ENCODE assay signal across 34 mouse cellular contexts in the genomic region with DNA sequence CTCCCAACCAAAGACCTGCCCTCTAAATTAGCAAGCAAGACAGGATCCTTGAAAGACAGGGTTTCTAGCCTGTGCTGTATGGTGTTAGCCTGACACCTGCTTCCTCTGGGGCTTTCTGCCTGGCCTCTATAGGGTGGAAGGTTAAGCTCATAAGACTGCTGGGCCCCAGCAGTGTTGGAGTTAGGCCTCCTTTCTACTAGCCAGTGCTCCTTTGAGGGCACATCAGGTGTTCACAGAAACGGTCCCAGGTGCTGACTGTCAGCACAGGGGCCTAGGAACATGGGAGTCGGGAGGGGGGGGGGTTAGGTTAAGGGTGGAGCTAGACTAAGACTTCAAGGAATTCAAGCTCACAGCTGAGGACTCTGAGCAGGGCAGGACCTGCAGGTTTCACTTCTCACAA. TPM values are rescaled to one million over a fixed set of nuclear protein-coding genes. Genes with fewer than 3 reads are reported as not detected.
A peak's percentile ranks its signal among the peaks of the same experiment; 100 is the strongest.
DNase-seq lines count a peak whose midpoint lies in the region; ATAC-seq and TF ChIP-seq lines count a peak whose summit lies in the region.
"Had no signal": no experiment of that assay in that cellular context is flagged by ENCODE, and none has a peak within 500 bp of the region (broad histone marks: within the 10 kb centered on the region; RNA-seq: fewer than 3 reads in every experiment).

No protein-coding gene starts in this region.

- peak overlapping the region; percentile 96 for H3K27ac ChIP-seq in thymus, adult 2 months (ENCODE audit: control insufficient read depth, insufficient read depth, low read length)
- no peak overlapping the region for H3K27ac ChIP-seq in forebrain, embryonic 14.5 days (ENCODE audit: low read depth, low read length)
- H3K27ac ChIP-seq: embryonic facial prominence, embryonic 12.5 days; forebrain, embryonic 10.5 days; heart, embryonic 10.5 days; heart, embryonic 15.5 days; hindbrain, embryonic 14.5 days; limb, embryonic 10.5 days; limb, embryonic 15.5 days; liver, embryonic 13.5 days; neural tube, embryonic 12.5 days had no signal

- 2% methylated on average over 2 of the region's 2 CpGs for WGBS in thymus, adult 2 months
- 76% methylated on average over 2 of the region's 2 CpGs for WGBS in forebrain, embryonic 14.5 days

- no peaks in the 10 kb centered on the region for H3K27me3 ChIP-seq in thymus, adult 2 months (ENCODE audit: control insufficient read depth, insufficient read depth, low read length)
- no peaks in the 10 kb centered on the region for H3K27me3 ChIP-seq in forebrain, embryonic 14.5 days (replicated peaks; ENCODE audit: control insufficient read depth, insufficient read depth, low read length)
- H3K27me3 ChIP-seq: embryonic facial prominence, embryonic 12.5 days; heart, embryonic 15.5 days; limb, embryonic 15.5 days; liver, embryonic 13.5 days; neural tube, embryonic 12.5 days had no signal

- no peak overlapping the region for H3K4me2 ChIP-seq in forebrain, embryonic 14.5 days (ENCODE audit: low read length)
- H3K4me2 ChIP-seq: embryonic facial prominence, embryonic 12.5 days; heart, embryonic 15.5 days; hindbrain, embryonic 14.5 days; limb, embryonic 15.5 days; liver, embryonic 13.5 days; midbrain, embryonic 11.5 days; neural tube, embryonic 12.5 days had no signal

- H3K36me3 ChIP-seq in thymus, adult 2 months (ENCODE audit: control insufficient read depth, insufficient read depth, low read length) = no peaks in the 10 kb centered on the region; the same call in 1 of the 2 replicates
- H3K36me3 ChIP-seq in forebrain, embryonic 14.5 days (ENCODE audit: control insufficient read depth, insufficient read depth, low read length) = no peaks in the 10 kb centered on the region
- H3K36me3 ChIP-seq: embryonic facial prominence, embryonic 12.5 days; forebrain, embryonic 10.5 days; G1E; heart, embryonic 10.5 days; heart, embryonic 15.5 days; limb, embryonic 10.5 days; limb, embryonic 15.5 days; liver, embryonic 13.5 days; neural tube, embryonic 12.5 days had no signal

- H3K9ac ChIP-seq in forebrain, embryonic 14.5 days (ENCODE audit: low read length) = no peak overlapping the region
- H3K9ac ChIP-seq: embryonic facial prominence, embryonic 12.5 days; forebrain, postnatal 0 days; heart, embryonic 15.5 days; hindbrain, embryonic 14.5 days; limb, embryonic 15.5 days; liver, embryonic 13.5 days; neural tube, embryonic 12.5 days had no signal

- peaks cover 58% of the 10 kb centered on the region for H3K4me1 ChIP-seq in thymus, adult 2 months (replicated peaks; ENCODE audit: control insufficient read depth, insufficient read depth, low read length)
- H3K4me1 ChIP-seq in forebrain, embryonic 14.5 days (ENCODE audit: control insufficient read depth, insufficient read depth, low read length) = peaks cover 8% of the 10 kb centered on the region
- H3K4me1 ChIP-seq: embryonic facial prominence, embryonic 12.5 days; neural tube, embryonic 12.5 days had no signal

- H3K9me3 ChIP-seq in forebrain, embryonic 14.5 days (replicated peaks; ENCODE audit: control insufficient read depth, low read length) = no peaks in the 10 kb centered on the region
- H3K9me3 ChIP-seq: embryonic facial prominence, embryonic 12.5 days; forebrain, embryonic 10.5 days; G1E; heart, embryonic 10.5 days; heart, embryonic 15.5 days; limb, embryonic 10.5 days; limb, embryonic 15.5 days; liver, embryonic 13.5 days; neural tube, embryonic 12.5 days had no signal

- no peak for TF ChIP-seq POLR2A in thymus, adult 2 months (IDR thresholded peaks at IDR 0.05; ENCODE audit: control insufficient read depth, extremely low read depth, insufficient read depth, low read length, poor library complexity)

- TF ChIP-seq CTCF in thymus, adult 2 months (IDR thresholded peaks at IDR 0.05; ENCODE audit: borderline replicate concordance, control insufficient read depth, extremely low read depth, insufficient read depth, low read length, poor library complexity) = no peak

- peak; percentile 8; the same call in 1 of the 2 replicates for ATAC-seq in granulocyte monocyte progenitor cell, adult 5-6 weeks (replicated peaks; ENCODE audit: poor library complexity, severe bottlenecking)
- ATAC-seq in megakaryocyte progenitor cell, adult 5-6 weeks (replicated peaks; ENCODE audit: poor library complexity) = 0 out of 2 replicates have a peak, but pooled peaks have one; percentile 12
- ATAC-seq in CD4-positive, CD25-positive, alpha-beta regulatory T cell, adult 4 months = no peak
- no peak for ATAC-seq in forebrain, embryonic 14.5 days
- ATAC-seq: forebrain, postnatal 0 days; midbrain, embryonic 16.5 days had no signal

- DNase-seq in thymus, adult 2 months = no peak
- no peak for DNase-seq in thymus, postnatal 25 days
- DNase-seq in layer of hippocampus, postnatal 14 days (ENCODE audit: low spot score in 2 of 2) = no peak
- DNase-seq in forebrain, embryonic 14.5 days (ENCODE audit: low spot score) = no peak
- DNase-seq: adrenal gland, postnatal 10 days; B cell, adult 2 months; cerebellum, adult 11 months; cerebellum, adult 9-10 months; cerebellum, postnatal 36 days; embryo, embryonic 11 days; forebrain, postnatal 0 days; heart, postnatal 4 days; kidney, adult 2 months; kidney, postnatal 36 days; layer of hippocampus, postnatal 36 days; liver, embryonic 13.5 days; lung, adult 18-20 months; lung, postnatal 10 days; right cerebral cortex, adult 18-20 months had no signal

- H3K4me3 ChIP-seq in thymus, adult 2 months (ENCODE audit: control insufficient read depth, insufficient read depth, low read length) = no peak overlapping the region
- H3K4me3 ChIP-seq in forebrain, embryonic 14.5 days (ENCODE audit: low read depth, low read length) = no peak overlapping the region
- H3K4me3 ChIP-seq: embryonic facial prominence, embryonic 12.5 days; forebrain, embryonic 10.5 days; heart, embryonic 10.5 days; heart, embryonic 15.5 days; limb, embryonic 10.5 days; limb, embryonic 15.5 days; liver, embryonic 13.5 days; myocyte; neural tube, embryonic 12.5 days had no signal

RNA-seq across cellular contexts. Expression of a gene that starts 10.1 kb away (rescaled TPM):
- 38.2 and 44.1 TPM in 2 replicates for polyA plus RNA-seq in thymus, adult 2 months (2012; rRNA removed)
- total RNA-seq in granulocyte monocyte progenitor cell, adult 5-6 weeks (2014; fragmentation: Nextera tagmentation) = 0.81 TPM in 1 of 2 replicates, not detected in the other
- total RNA-seq in granulocyte monocyte progenitor cell, adult 5-6 weeks (2017) = 0.34 and 0.52 TPM in 2 replicates
- total RNA-seq in megakaryocyte progenitor cell, adult 5-6 weeks (2015) = 0.15 and 0.37 TPM in 2 replicates
- total RNA-seq in megakaryocyte progenitor cell, adult 5-6 weeks (2017) = 0.37 and 0.50 TPM in 2 replicates
- total RNA-seq in layer of hippocampus, postnatal 14 days (2021) = 1 to 10 TPM; 1.6 to 3.0 TPM
- 1 to 10 TPM; 2.4 to 3.6 TPM for polyA plus RNA-seq in CD4-positive, CD25-positive, alpha-beta regulatory T cell, adult 4 months (2017; shearing (Covaris generic))
- polyA plus RNA-seq in forebrain, embryonic 14.5 days (2014; fragmentation: Nextera tagmentation; extraction: Ambion mirVana) = 0.88 and 1.1 TPM in 2 replicates

RNA-seq across cellular contexts. Expression of a gene that starts 37.4 kb away (rescaled TPM):
- polyA plus RNA-seq in thymus, adult 2 months (2012; rRNA removed) = 2.7 and 2.9 TPM in 2 replicates
- 2.0 and 4.1 TPM in 2 replicates for total RNA-seq in granulocyte monocyte progenitor cell, adult 5-6 weeks (2014; fragmentation: Nextera tagmentation)
- total RNA-seq in granulocyte monocyte progenitor cell, adult 5-6 weeks (2017) = 1.9 and 4.2 TPM in 2 replicates
- 3.5 and 4.4 TPM in 2 replicates for total RNA-seq in megakaryocyte progenitor cell, adult 5-6 weeks (2015)
- total RNA-seq in megakaryocyte progenitor cell, adult 5-6 weeks (2017) = 4.2 and 5.3 TPM in 2 replicates
- total RNA-seq in layer of hippocampus, postnatal 14 days (2021) = 10 to 100 TPM in 1 of 2 experiments, 1 to 10 TPM in 1; 9.6 to 10.2 TPM
- polyA plus RNA-seq in CD4-positive, CD25-positive, alpha-beta regulatory T cell, adult 4 months (2017; shearing (Covaris generic)) = 1 to 10 TPM; 3.4 to 4.4 TPM
- 11.0 and 13.9 TPM in 2 replicates for polyA plus RNA-seq in forebrain, embryonic 14.5 days (2014; fragmentation: Nextera tagmentation; extraction: Ambion mirVana)

Comparison
In these comparisons a context has a peak if more than half of its experiments do, and no peak if none do; other contexts are left out.
1. ATAC-seq: peak in granulocyte monocyte progenitor cell, adult 5-6 weeks (single experiment) and megakaryocyte progenitor cell, adult 5-6 weeks (single experiment); none in CD4-positive, CD25-positive, alpha-beta regulatory T cell, adult 4 months (single experiment) and forebrain, embryonic 14.5 days (single experiment).